Mouse (Mus musculus) colon, adult 2 months (tissue): ENCODE data around the gene Nyx. TPM values are rescaled to one million over a fixed set of nuclear protein-coding genes. Genes with fewer than 3 reads are reported as not detected.

Experiments
- polyA plus RNA-seq: library from polyadenylated mRNA; depleted of rRNA; stranded (reverse); fragments of >200 nt; gene quantifications from 2 replicates; pipeline ENCODE4 v1.2.3, GENCODE M21; 2012; rRNA removed

Nyx gene
- 0.40 and 0.49 TPM in 2 replicates for polyA plus RNA-seq

DNA sequence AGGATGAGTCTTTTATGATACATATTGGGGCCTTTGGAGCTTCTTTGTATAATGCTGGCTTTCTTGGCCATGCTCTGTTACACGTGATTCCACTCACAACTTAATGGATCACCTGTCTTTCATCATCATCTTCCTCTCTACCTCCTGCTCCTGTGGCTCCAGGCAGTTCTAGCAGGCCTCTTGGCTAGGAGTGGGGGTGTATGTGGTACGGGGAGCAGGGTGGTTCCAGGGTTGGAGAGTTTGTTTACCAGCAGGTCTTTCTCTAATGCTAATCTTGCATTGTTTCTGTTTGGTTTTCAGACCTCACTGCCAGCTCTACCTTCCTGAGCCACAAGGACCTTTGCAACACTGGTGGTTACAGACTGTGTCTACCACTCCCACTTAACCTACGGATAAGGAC lies at the start of gene Nyx:
Nyx (plus strand) TSS at position 301 of the 400 bp plus-strand sequence.

Other genes starting within 250 kb of the Nyx start
- 15.9 and 20.3 TPM in 2 replicates for gene Ddx3x, start 185.1 kb upstream of the Nyx start, polyA plus RNA-seq
- 0.07 and 0.20 TPM in 2 replicates for gene Gpr34, start 166.0 kb downstream of the Nyx start, polyA plus RNA-seq
- not detected in 2 replicates for gene Gpr82, start 195.3 kb downstream of the Nyx start, polyA plus RNA-seq